Comparison of ENCODE assay signal across 17 mouse cellular contexts in genomic region chr1:40290489-40291255, GRCm38 (mm10). TPM values are rescaled to one million over a fixed set of nuclear protein-coding genes. Genes with fewer than 3 reads are reported as not detected.
DNase-seq lines count a peak whose midpoint lies in the region; ATAC-seq and TF ChIP-seq lines count a peak whose summit lies in the region.
"Had no signal": no experiment of that assay in that cellular context is flagged by ENCODE, and none has a peak within 500 bp of the region (broad histone marks: within the 10 kb centered on the region; RNA-seq: fewer than 3 reads in every experiment).

No protein-coding gene starts in this region.

- H3K27ac ChIP-seq in stomach, postnatal 0 days (replicated peaks), result no peak overlapping the region
- H3K27ac ChIP-seq: embryonic facial prominence, embryonic 15.5 days; forebrain, embryonic 15.5 days; hindbrain, embryonic 12.5 days; midbrain, embryonic 12.5 days; neural tube, embryonic 13.5 days had no signal

- WGBS in stomach, postnatal 0 days, result 84% methylated on average over 12 of the region's 12 CpGs

- H3K9me3 ChIP-seq in stomach, postnatal 0 days (ENCODE audit: control insufficient read depth, low read length), result no peaks in the 10 kb centered on the region
- H3K9me3 ChIP-seq: embryonic facial prominence, embryonic 15.5 days; forebrain, embryonic 15.5 days; hindbrain, embryonic 12.5 days; midbrain, embryonic 12.5 days; neural tube, embryonic 13.5 days had no signal

- ATAC-seq in stomach, postnatal 0 days (ENCODE audit: low FRiP score, low TSS enrichment), result no peak
- no peak for ATAC-seq in monocyte, adult 5-6 weeks (replicated peaks; ENCODE audit: insufficient number of reproducible peaks, low FRiP score, low TSS enrichment, poor library complexity, severe bottlenecking)
- ATAC-seq: forebrain, embryonic 15.5 days; intestine, postnatal 0 days had no signal

- no peak overlapping the region for H3K4me2 ChIP-seq in stomach, postnatal 0 days (replicated peaks; ENCODE audit: low read depth)
- H3K4me2 ChIP-seq: embryonic facial prominence, embryonic 15.5 days; forebrain, embryonic 15.5 days; hindbrain, embryonic 12.5 days; midbrain, embryonic 12.5 days; neural tube, embryonic 13.5 days had no signal

- H3K27me3 ChIP-seq in stomach, postnatal 0 days (ENCODE audit: control insufficient read depth, insufficient read depth, low read length), result no peaks in the 10 kb centered on the region
- H3K27me3 ChIP-seq: embryonic facial prominence, embryonic 15.5 days; forebrain, embryonic 15.5 days; hindbrain, embryonic 12.5 days; midbrain, embryonic 12.5 days; neural tube, embryonic 13.5 days had no signal

- H3K9ac ChIP-seq in stomach, postnatal 0 days (ENCODE audit: low read length), result no peak overlapping the region
- H3K9ac ChIP-seq: embryonic facial prominence, embryonic 15.5 days; forebrain, embryonic 15.5 days; hindbrain, embryonic 12.5 days; midbrain, embryonic 12.5 days; neural tube, embryonic 13.5 days had no signal

- no peak for TF ChIP-seq POLR2A in brain, embryonic 14.5 days (IDR thresholded peaks at IDR 0.05; ENCODE audit: borderline replicate concordance, extremely low read depth, insufficient read depth, insufficient read length, poor library complexity, severe bottlenecking)

- H3K36me3 ChIP-seq in stomach, postnatal 0 days (ENCODE audit: control insufficient read depth, insufficient read depth, low read length), result no peaks in the 10 kb centered on the region; the same call in 1 of the 2 replicates
- H3K36me3 ChIP-seq: embryonic facial prominence, embryonic 15.5 days; forebrain, embryonic 15.5 days; hindbrain, embryonic 12.5 days; midbrain, embryonic 12.5 days; neural tube, embryonic 13.5 days had no signal

- no peak overlapping the region for H3K4me3 ChIP-seq in stomach, postnatal 0 days (ENCODE audit: low read depth, low read length)
- H3K4me3 ChIP-seq: embryonic facial prominence, embryonic 15.5 days; forebrain, embryonic 15.5 days; hindbrain, embryonic 12.5 days; midbrain, embryonic 12.5 days; neural tube, embryonic 13.5 days had no signal

- no peak for TF ChIP-seq EP300 in stomach, postnatal 0 days (optimal IDR thresholded peaks at IDR 0.05)

- H3K4me1 ChIP-seq in stomach, postnatal 0 days (replicated peaks; ENCODE audit: control insufficient read depth, insufficient read depth), result no peaks in the 10 kb centered on the region
- H3K4me1 ChIP-seq: embryonic facial prominence, embryonic 15.5 days; forebrain, embryonic 15.5 days; hindbrain, embryonic 12.5 days; midbrain, embryonic 12.5 days; neural tube, embryonic 13.5 days had no signal

- TF ChIP-seq CTCF in brain, embryonic 14.5 days (IDR thresholded peaks at IDR 0.05; ENCODE audit: borderline replicate concordance, extremely low read depth, insufficient read depth, insufficient read length), result 0 out of 2 replicates have a peak, but pooled peaks have one; percentile 11
- peak; percentile 37 for TF ChIP-seq CTCF in stomach, postnatal 0 days (IDR thresholded peaks at IDR 0.05; ENCODE audit: low read depth)

- peak; percentile 72 for DNase-seq in heart, adult 11 months
- no peak for DNase-seq in heart, adult 8-10 months (ENCODE audit: low spot score)
- DNase-seq in thymus, postnatal 14 days, result peak; percentile 19
- no peak for DNase-seq in thymus, postnatal 36 days
- no peak for DNase-seq in brain, embryonic 14.5 days (ENCODE audit: low read depth)
- no peak for DNase-seq in stomach, postnatal 0 days (ENCODE audit: low spot score)
- DNase-seq in urinary bladder, postnatal 4 days (ENCODE audit: low spot score in 2 of 2), result no peak
- DNase-seq: cerebellum, adult 9-10 months; gastrocnemius, postnatal 14 days; lung, adult 2 months had no signal

RNA-seq across cellular contexts. Expression of gene Il1rl2, which starts 33.7 kb away (rescaled TPM):
- 1 to 10 TPM in 2 of 4 experiments, under 1 TPM in 2; 0.60 to 1.7 (median 1.2) TPM for total RNA-seq in heart, adult 8-10 months (2022)
- 1.2 and 1.5 TPM in 2 replicates for polyA plus RNA-seq in brain, embryonic 14.5 days (2012; rRNA removed)
- polyA plus RNA-seq in stomach, postnatal 0 days (2015; fragmentation: Nextera tagmentation; extraction: Ambion mirVana), result 6.1 and 6.8 TPM in 2 replicates
- total RNA-seq in monocyte, adult 5-6 weeks (2017), result 0.57 to 1.9 TPM (median 1.2 TPM) in 3 replicates

Comparison
In these comparisons a context has a peak if more than half of its experiments do, and no peak if none do; other contexts are left out.
1. DNase-seq: peak in heart, adult 11 months (single experiment) and thymus, postnatal 14 days (single experiment); none in heart, adult 8-10 months (single experiment), thymus, postnatal 36 days (0 of 2), brain, embryonic 14.5 days (single experiment), stomach, postnatal 0 days (single experiment) and urinary bladder, postnatal 4 days (0 of 2).